Mouse (Mus musculus): Measurements from ENCODE around the gene Fscn1. TPM values are rescaled to one million over a fixed set of nuclear protein-coding genes. Genes with fewer than 3 reads are reported as not detected.

The Fscn1 gene
- polyA plus RNA-seq, 1 experiment from 2014 or later = 7.3 TPM

DNA sequence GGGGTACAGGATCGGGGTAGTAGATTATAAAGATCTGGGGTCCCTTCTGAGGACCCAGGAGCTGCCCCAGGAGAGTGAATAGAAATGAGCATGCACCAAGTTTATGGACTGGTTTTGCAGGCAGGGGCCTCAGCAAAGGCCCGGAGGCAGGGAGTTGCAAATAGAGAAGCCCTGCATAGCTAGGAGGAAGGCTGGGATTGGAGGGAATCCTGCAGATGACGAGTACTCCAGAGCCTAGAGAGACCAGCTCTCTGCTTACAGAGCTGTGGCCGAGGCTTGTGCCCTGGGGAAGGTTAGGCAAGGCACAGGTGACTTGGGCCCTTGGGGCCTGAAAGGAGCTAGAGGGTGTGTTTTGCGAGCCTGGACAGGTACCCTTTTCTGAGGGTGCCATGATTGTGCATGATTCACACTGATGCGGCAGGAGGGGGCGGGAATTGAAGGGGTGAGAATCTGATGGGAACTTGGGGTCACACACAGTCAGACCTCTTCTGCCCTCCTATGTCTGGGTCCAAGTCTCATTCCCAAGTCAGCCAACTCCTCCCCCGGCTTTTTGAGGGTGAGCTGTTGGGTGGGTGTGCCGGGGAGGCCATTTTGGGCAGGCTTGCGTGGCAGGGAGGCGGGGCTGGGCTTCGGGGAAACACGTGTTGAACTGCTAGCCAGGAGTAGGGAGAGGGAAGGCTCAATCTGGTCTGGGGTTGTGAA lies 3.0 kb downstream of the Fscn1 start:
- TF ChIP-seq CTCF (IDR thresholded peaks at IDR 0.05; ENCODE audit: low read depth) (no peak), EP300 (IDR thresholded peaks at IDR 0.05; ENCODE audit: low read depth) (no peak)
- no peak overlapping the region for H3K27ac ChIP-seq (ENCODE audit: low read depth)
- peaks cover 38% of the 10 kb centered on the region for H3K27me3 ChIP-seq (ENCODE audit: insufficient read depth, low read length)
- H3K9me3 ChIP-seq (ENCODE audit: low read length) = no peaks in the 10 kb centered on the region
- 32% methylated on average over 13 of the region's 13 CpGs for WGBS (ENCODE audit: insufficient replicate concordance)
- peak overlapping the region; percentile 51 for H3K4me3 ChIP-seq (ENCODE audit: low read depth, low read length)
- H3K36me3 ChIP-seq (replicated peaks; ENCODE audit: insufficient read depth, low read length) = no peaks in the 10 kb centered on the region
- DNase-seq (peak; percentile 48), ATAC-seq (no peak)
- H3K4me1 ChIP-seq (ENCODE audit: insufficient read depth) = peaks cover 23% of the 10 kb centered on the region
- peak overlapping the region; percentile 70 for H3K4me2 ChIP-seq (ENCODE audit: low read depth, low read length)
- no peak overlapping the region for H3K9ac ChIP-seq (replicated peaks)

DNA sequence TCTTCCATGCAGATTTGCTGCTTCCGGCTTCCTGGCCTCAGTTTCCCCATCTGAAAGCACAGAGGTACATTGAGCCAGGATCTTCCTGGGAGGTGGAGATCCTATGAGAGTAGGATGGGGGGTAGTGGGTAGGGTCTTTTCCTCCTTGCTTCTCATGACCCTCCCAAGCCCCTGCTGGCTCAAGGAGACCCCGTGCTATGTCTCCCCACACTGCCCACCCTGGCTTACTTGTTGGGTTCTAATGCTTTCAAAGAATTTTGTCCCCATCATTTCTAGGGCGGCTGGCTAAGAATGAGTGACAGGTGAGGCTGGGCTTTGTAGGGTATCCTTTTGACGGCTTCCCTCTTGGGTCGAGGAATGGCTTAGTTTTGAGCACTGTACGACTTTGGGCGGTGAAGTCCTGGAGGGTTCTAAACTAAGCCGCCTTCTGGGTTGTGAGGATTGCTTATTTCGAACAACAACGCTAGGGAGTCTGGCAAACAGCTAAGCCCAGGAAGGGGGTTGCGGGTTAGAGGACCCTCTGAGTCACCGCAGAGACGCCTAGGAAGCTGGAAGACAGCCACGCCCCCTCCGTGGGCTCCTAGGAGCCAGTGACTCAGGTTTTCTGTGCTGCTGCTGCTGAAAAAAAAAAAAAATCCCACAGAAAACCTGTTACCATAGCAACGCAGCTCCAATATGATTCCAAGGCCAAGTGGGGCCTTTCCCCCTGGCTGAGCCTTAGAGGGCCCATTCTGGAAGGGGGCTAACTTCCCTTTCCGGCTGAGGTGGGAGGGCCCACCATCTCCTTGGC lies 3.8 kb downstream of the Fscn1 start:
- H3K9ac ChIP-seq (replicated peaks) = no peak overlapping the region
- TF ChIP-seq CTCF (IDR thresholded peaks at IDR 0.05; ENCODE audit: low read depth) (no peak), EP300 (IDR thresholded peaks at IDR 0.05; ENCODE audit: low read depth) (no peak)
- WGBS (ENCODE audit: insufficient replicate concordance) = 52% methylated on average over 17 of the region's 17 CpGs
- H3K9me3 ChIP-seq (ENCODE audit: low read length) = no peaks in the 10 kb centered on the region
- no peaks in the 10 kb centered on the region for H3K36me3 ChIP-seq (replicated peaks; ENCODE audit: insufficient read depth, low read length)
- peaks cover 23% of the 10 kb centered on the region for H3K4me1 ChIP-seq (ENCODE audit: insufficient read depth)
- H3K27me3 ChIP-seq (ENCODE audit: insufficient read depth, low read length) = peaks cover 38% of the 10 kb centered on the region
- ATAC-seq = no peak
- no peak for DNase-seq
- H3K27ac ChIP-seq (ENCODE audit: low read depth) = no peak overlapping the region
- peak overlapping the region; percentile 70 for H3K4me2 ChIP-seq (ENCODE audit: low read depth, low read length)
- no peak overlapping the region for H3K4me3 ChIP-seq (ENCODE audit: low read depth, low read length)

GRCm38 (mm10) chr5:142964650-142965049 lies 4.5 kb downstream of the Fscn1 start:
- Histone ChIP-seq H3K4me2 (ENCODE audit: low read depth, low read length) (no peak overlapping the region), H3K4me3 (ENCODE audit: low read depth, low read length) (no peak overlapping the region), H3K9ac (replicated peaks) (no peak overlapping the region), H3K9me3 (ENCODE audit: low read length) (no peaks in the 10 kb centered on the region), H3K36me3 (replicated peaks; ENCODE audit: insufficient read depth, low read length) (no peaks in the 10 kb centered on the region), H3K4me1 (ENCODE audit: insufficient read depth) (peaks cover 23% of the 10 kb centered on the region), H3K27ac (ENCODE audit: low read depth) (no peak overlapping the region), H3K27me3 (ENCODE audit: insufficient read depth, low read length) (peaks cover 30% of the 10 kb centered on the region)
- DNase-seq (no peak), ATAC-seq (no peak)
- 88% methylated on average over 6 of the region's 6 CpGs for WGBS (ENCODE audit: insufficient replicate concordance)
- no peak for TF ChIP-seq CTCF (IDR thresholded peaks at IDR 0.05; ENCODE audit: low read depth)
- no peak for TF ChIP-seq EP300 (IDR thresholded peaks at IDR 0.05; ENCODE audit: low read depth)

DNA sequence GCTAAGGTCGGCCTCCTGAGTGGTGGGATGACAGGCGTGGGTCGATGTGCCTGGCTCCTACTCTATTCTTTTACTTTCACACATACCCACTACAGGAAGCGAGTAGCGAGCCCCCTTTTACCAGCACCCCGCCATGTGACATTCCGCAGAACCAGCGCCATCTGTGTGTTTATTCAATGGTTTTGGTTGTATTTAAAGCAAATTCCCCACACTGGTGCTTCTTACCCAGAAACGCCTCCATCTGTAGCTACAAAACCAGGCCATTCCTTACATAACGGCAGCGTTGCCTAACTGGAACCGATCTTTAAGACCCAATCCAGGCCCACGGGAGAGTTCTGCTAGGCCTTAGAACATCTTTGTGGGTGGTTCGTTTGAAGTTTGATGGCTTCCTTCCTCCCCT lies 8.3 kb downstream of the Fscn1 start:
- Histone ChIP-seq H3K9ac (replicated peaks) (no peak overlapping the region), H3K4me1 (ENCODE audit: insufficient read depth) (0 out of 2 replicates have a peak, but pooled peaks cover 2% of the 10 kb centered on the region), H3K4me3 (ENCODE audit: low read depth, low read length) (no peak overlapping the region), H3K9me3 (ENCODE audit: low read length) (no peaks in the 10 kb centered on the region), H3K27ac (ENCODE audit: low read depth) (no peak overlapping the region), H3K27me3 (ENCODE audit: insufficient read depth, low read length) (no peaks in the 10 kb centered on the region), H3K4me2 (ENCODE audit: low read depth, low read length) (no peak overlapping the region), H3K36me3 (replicated peaks; ENCODE audit: insufficient read depth, low read length) (0 out of 2 replicates have a peak, but pooled peaks cover 3% of the 10 kb centered on the region)
- TF ChIP-seq CTCF (IDR thresholded peaks at IDR 0.05; ENCODE audit: low read depth) (no peak), EP300 (IDR thresholded peaks at IDR 0.05; ENCODE audit: low read depth) (no peak)
- DNase-seq (no peak), ATAC-seq (no peak)
- 83% methylated on average over 14 of the region's 14 CpGs for WGBS (ENCODE audit: insufficient replicate concordance)

- Histone ChIP-seq H3K4me1 (ENCODE audit: insufficient read depth) (no peaks in the 10 kb centered on the region; the same call in 1 of the 2 replicates), H3K27me3 (ENCODE audit: insufficient read depth, low read length) (no peaks in the 10 kb centered on the region), H3K36me3 (replicated peaks; ENCODE audit: insufficient read depth, low read length) (0 out of 2 replicates have a peak, but pooled peaks cover 3% of the 10 kb centered on the region), H3K9ac (replicated peaks) (no peak overlapping the region), H3K4me2 (ENCODE audit: low read depth, low read length) (no peak overlapping the region), H3K9me3 (ENCODE audit: low read length) (no peaks in the 10 kb centered on the region), H3K27ac (ENCODE audit: low read depth) (no peak overlapping the region), H3K4me3 (ENCODE audit: low read depth, low read length) (no peak overlapping the region)
- TF ChIP-seq CTCF (IDR thresholded peaks at IDR 0.05; ENCODE audit: low read depth) (no peak), EP300 (IDR thresholded peaks at IDR 0.05; ENCODE audit: low read depth) (no peak)
- DNase-seq = no peak
- no peak for ATAC-seq
- WGBS (ENCODE audit: insufficient replicate concordance) = 43% methylated on average over 3 of the region's 3 CpGs
These were observed 13.8 kb downstream of the Fscn1 start for GRCm38 (mm10) chr5:142973971-142974370.

DNA sequence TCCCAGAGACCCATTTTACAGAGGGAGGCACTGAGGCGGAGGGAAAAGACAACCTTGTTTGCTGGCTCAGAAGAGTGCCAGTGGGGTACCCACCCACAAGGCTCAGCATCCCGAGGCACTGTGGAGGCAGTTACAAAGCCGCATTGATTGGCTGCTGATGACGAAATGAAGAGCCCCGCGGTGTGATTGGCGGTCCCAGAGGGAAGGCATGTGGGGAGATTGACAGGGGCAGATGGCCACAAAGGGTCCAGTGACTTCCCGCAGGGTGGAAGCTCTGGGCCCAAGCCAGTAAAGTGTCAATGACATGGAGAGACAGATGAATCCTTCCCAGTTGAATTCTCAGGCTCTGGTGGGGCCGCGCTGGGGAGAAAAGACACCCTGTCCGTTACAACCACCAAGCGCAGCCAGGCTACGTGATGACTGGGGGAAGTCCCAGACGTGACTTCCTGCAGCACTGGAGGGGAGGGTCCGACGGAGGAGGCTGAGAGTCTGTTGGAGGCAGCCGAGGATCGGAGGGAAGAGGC lies 14.5 kb downstream of the Fscn1 start:
- no peaks in the 10 kb centered on the region for H3K9me3 ChIP-seq (ENCODE audit: low read length)
- 17% methylated on average over 18 of the region's 18 CpGs for WGBS (ENCODE audit: insufficient replicate concordance)
- TF ChIP-seq EP300 (IDR thresholded peaks at IDR 0.05; ENCODE audit: low read depth) (no peak), CTCF (IDR thresholded peaks at IDR 0.05; ENCODE audit: low read depth) (no peak)
- H3K36me3 ChIP-seq (replicated peaks; ENCODE audit: insufficient read depth, low read length) = 0 out of 2 replicates have a peak, but pooled peaks cover 3% of the 10 kb centered on the region
- H3K9ac ChIP-seq (replicated peaks) = no peak overlapping the region
- no peaks in the 10 kb centered on the region for H3K27me3 ChIP-seq (ENCODE audit: insufficient read depth, low read length)
- H3K4me3 ChIP-seq (ENCODE audit: low read depth, low read length) = no peak overlapping the region
- H3K4me2 ChIP-seq (ENCODE audit: low read depth, low read length) = no peak overlapping the region; the same call in 1 of the 2 replicates
- ATAC-seq (peak; percentile 50), DNase-seq (peak; percentile 30)
- H3K27ac ChIP-seq (ENCODE audit: low read depth) = no peak overlapping the region
- no peaks in the 10 kb centered on the region; the same call in 1 of the 2 replicates for H3K4me1 ChIP-seq (ENCODE audit: insufficient read depth)
